Mouse (Mus musculus) intestine, postnatal 0 days (tissue): ENCODE results near the gene F2rl2. TPM values are rescaled to one million over a fixed set of nuclear protein-coding genes. Genes with fewer than 3 reads are reported as not detected.

Experiments used
- ATAC-seq: fragments of 200-750 bp; cut with Nextera tagmentation; 2 replicates; pipeline ENCODE4 v1.8.0; 2017; ENCODE audit warnings: mild to moderate bottlenecking, moderate TSS enrichment, moderate library complexity
- H3K27ac ChIP-seq: fragments of 300-500 bp; sonication (generic); 2 replicates; pipeline ENCODE4 v1.5.1; 2014; ENCODE audit warnings: mild to moderate bottlenecking, low read depth, low read length, moderate library complexity
- H3K27me3 ChIP-seq: fragments of 300-500 bp; sonication (generic); replicated peaks from 2 replicates; pipeline ENCODE4 v1.6.1; 2014; ENCODE audit warnings: low read length, mixed read lengths; ENCODE audit not compliant: control insufficient read depth, insufficient read depth
- H3K36me3 ChIP-seq: fragments of 300-500 bp; sonication (generic); 2 replicates; pipeline ENCODE4 v1.6.1; 2014; ENCODE audit warnings: mild to moderate bottlenecking, moderate library complexity; ENCODE audit not compliant: control insufficient read depth, insufficient read depth
- H3K4me1 ChIP-seq: fragments of 300-500 bp; sonication (generic); replicated peaks from 2 replicates; pipeline ENCODE4 v1.6.1; 2014; ENCODE audit warnings: antibody characterized with exemption, low read length, mixed read lengths; ENCODE audit not compliant: control insufficient read depth, insufficient read depth
- H3K4me2 ChIP-seq: fragments of 300-500 bp; sonication (generic); replicated peaks from 2 replicates; pipeline ENCODE4 v1.6.1; 2014; ENCODE audit warnings: low read depth, mild to moderate bottlenecking, moderate library complexity
- H3K4me3 ChIP-seq: fragments of 300-500 bp; sonication (generic); 2 replicates; pipeline ENCODE4 v1.5.1; 2014; ENCODE audit warnings: low read depth, low read length
- H3K9ac ChIP-seq: fragments of 300-500 bp; sonication (generic); 2 replicates; pipeline ENCODE4 v1.6.1; 2014; ENCODE audit warnings: mild to moderate bottlenecking, low read depth, low read length
- H3K9me3 ChIP-seq: fragments of 300-500 bp; sonication (generic); 2 replicates; pipeline ENCODE4 v1.6.1; 2016; ENCODE audit warnings: mixed run types; ENCODE audit not compliant: control insufficient read depth
- CTCF ChIP-seq: sonication (generic); IDR thresholded peaks from 2 replicates; pipeline ENCODE4 v1.5.1; 2016; ENCODE audit warnings: low read depth, mild to moderate bottlenecking, control low read depth, antibody characterized with exemption, moderate library complexity
- WGBS: fragments of 180-500 bp; shearing (Covaris S2); extraction: QIAGEN DNeasy Blood & Tissue Kit; methylation state at CpG from one replicate; pipeline ENCODE4 v1.1.7; 2014; 5-methylcytosine and 5-hydroxymethylcytosine counted together
- polyA plus RNA-seq: library from polyadenylated mRNA; unstranded; fragments of >200 nt; fragmentation: Nextera tagmentation; extraction: Ambion mirVana; gene quantifications from 2 replicates; pipeline ENCODE4 v1.2.1, GENCODE M21; 2015

F2rl2 gene
- polyA plus RNA-seq, 1 experiment from 2014 or later: 0.17 TPM

- H3K4me2 ChIP-seq: no peak overlapping the region
- H3K9ac ChIP-seq: no peak overlapping the region
- no peak overlapping the region for H3K27ac ChIP-seq
- peaks cover 5% of the 10 kb centered on the region; the same call in 1 of the 2 replicates for H3K36me3 ChIP-seq
- 0 out of 2 replicates have a peak, but pooled peaks cover 2% of the 10 kb centered on the region for H3K4me1 ChIP-seq
- TF ChIP-seq CTCF: peak; percentile 66
- H3K4me3 ChIP-seq: no peak overlapping the region
- ATAC-seq: no peak
- no peaks in the 10 kb centered on the region for H3K9me3 ChIP-seq
- H3K27me3 ChIP-seq: no peaks in the 10 kb centered on the region
- whole genome bisulfite sequencing: 61% methylated on average over 5 of the region's 5 CpGs
Measured at GRCm38 (mm10) chr13:95739651-95740050, 43.0 kb downstream of the F2rl2 start.

GRCm38 (mm10) chr13:95741813-95742689, 45.4 kb downstream of the F2rl2 start:
- 66% methylated on average over 11 of the region's 11 CpGs for WGBS

GRCm38 (mm10) chr13:95742881-95743466, 46.3 kb downstream of the F2rl2 start:
- H3K4me3 ChIP-seq: no peak overlapping the region
- no peaks in the 10 kb centered on the region for H3K9me3 ChIP-seq
- H3K27me3 ChIP-seq: no peaks in the 10 kb centered on the region
- H3K4me1 ChIP-seq: 0 out of 2 replicates have a peak, but pooled peaks cover 2% of the 10 kb centered on the region
- ATAC-seq: no peak
- H3K36me3 ChIP-seq: peaks cover 5% of the 10 kb centered on the region; the same call in 1 of the 2 replicates
- no peak for TF ChIP-seq CTCF
- H3K9ac ChIP-seq: no peak overlapping the region
- 66% methylated on average over 9 of the region's 9 CpGs for WGBS
- no peak overlapping the region for H3K4me2 ChIP-seq
- no peak overlapping the region for H3K27ac ChIP-seq

More at GRCm38 (mm10) chr13:95741813-95742689, 45.4 kb downstream of the F2rl2 start:
- Histone ChIP-seq H3K4me1 (0 out of 2 replicates have a peak, but pooled peaks cover 2% of the 10 kb centered on the region), H3K36me3 (peaks cover 5% of the 10 kb centered on the region; the same call in 1 of the 2 replicates), H3K27me3 (no peaks in the 10 kb centered on the region), H3K4me2 (no peak overlapping the region), H3K4me3 (no peak overlapping the region), H3K9ac (no peak overlapping the region), H3K9me3 (no peaks in the 10 kb centered on the region), H3K27ac (no peak overlapping the region)
- TF ChIP-seq CTCF: no peak
- ATAC-seq: no peak

- H3K4me3 ChIP-seq: no peak overlapping the region
- no peaks in the 10 kb centered on the region for H3K9me3 ChIP-seq
- no peak for TF ChIP-seq CTCF
- no peak for ATAC-seq
- H3K36me3 ChIP-seq: 0 out of 2 replicates have a peak, but pooled peaks cover 8% of the 10 kb centered on the region
- WGBS: 70% methylated on average over 4 of the region's 4 CpGs
- no peak overlapping the region for H3K9ac ChIP-seq
- no peak overlapping the region for H3K27ac ChIP-seq
- H3K4me2 ChIP-seq: no peak overlapping the region
- H3K27me3 ChIP-seq: no peaks in the 10 kb centered on the region
- H3K4me1 ChIP-seq: 0 out of 2 replicates have a peak, but pooled peaks cover 2% of the 10 kb centered on the region
Measured at GRCm38 (mm10) chr13:95745451-95745850, 48.8 kb downstream of the F2rl2 start.

GRCm38 (mm10) chr13:95746509-95746908, 49.9 kb downstream of the F2rl2 start:
- 0 out of 2 replicates have a peak, but pooled peaks cover 2% of the 10 kb centered on the region for H3K4me1 ChIP-seq
- H3K4me2 ChIP-seq: peak overlapping the region; percentile 1; the same call in 1 of the 2 replicates
- H3K4me3 ChIP-seq: no peak overlapping the region
- peak; percentile 80 for TF ChIP-seq CTCF
- ATAC-seq: no peak
- H3K27me3 ChIP-seq: no peaks in the 10 kb centered on the region
- 9% methylated on average over 6 of the region's 6 CpGs for WGBS
- no peak overlapping the region for H3K27ac ChIP-seq
- H3K9ac ChIP-seq: no peak overlapping the region
- H3K36me3 ChIP-seq: 0 out of 2 replicates have a peak, but pooled peaks cover 8% of the 10 kb centered on the region
- no peaks in the 10 kb centered on the region for H3K9me3 ChIP-seq

GRCm38 (mm10) chr13:95747101-95747500, 50.4 kb downstream of the F2rl2 start:
- 69% methylated on average over 7 of the region's 7 CpGs for WGBS
- Histone ChIP-seq H3K27me3 (no peaks in the 10 kb centered on the region), H3K4me2 (no peak overlapping the region), H3K4me3 (no peak overlapping the region), H3K9ac (no peak overlapping the region), H3K36me3 (0 out of 2 replicates have a peak, but pooled peaks cover 8% of the 10 kb centered on the region), H3K27ac (no peak overlapping the region), H3K4me1 (no peaks in the 10 kb centered on the region), H3K9me3 (no peaks in the 10 kb centered on the region)
- no peak for TF ChIP-seq CTCF
- ATAC-seq: no peak
